Mouse (Mus musculus) layer of hippocampus, adult 8-10 months (tissue): ENCODE data around the gene Snx1. TPM values are rescaled to one million over a fixed set of nuclear protein-coding genes. Genes with fewer than 3 reads are reported as not detected.

Source experiments
- DNase-seq, 2 experiments: peaks; one replicate each; pipeline ENCODE4 v3.0.0; 2022; ENCODE audit warnings: low spot score in 2 of 2
- total RNA-seq, 4 experiments: library from RNA; stranded (reverse); gene quantifications; 2 replicates each; pipeline ENCODE4 v1.2.4; 2022

Snx1 gene
- total RNA-seq, 4 experiments from 2014 or later: 84.0 to 94.9 (median 90.0) TPM

DNA sequence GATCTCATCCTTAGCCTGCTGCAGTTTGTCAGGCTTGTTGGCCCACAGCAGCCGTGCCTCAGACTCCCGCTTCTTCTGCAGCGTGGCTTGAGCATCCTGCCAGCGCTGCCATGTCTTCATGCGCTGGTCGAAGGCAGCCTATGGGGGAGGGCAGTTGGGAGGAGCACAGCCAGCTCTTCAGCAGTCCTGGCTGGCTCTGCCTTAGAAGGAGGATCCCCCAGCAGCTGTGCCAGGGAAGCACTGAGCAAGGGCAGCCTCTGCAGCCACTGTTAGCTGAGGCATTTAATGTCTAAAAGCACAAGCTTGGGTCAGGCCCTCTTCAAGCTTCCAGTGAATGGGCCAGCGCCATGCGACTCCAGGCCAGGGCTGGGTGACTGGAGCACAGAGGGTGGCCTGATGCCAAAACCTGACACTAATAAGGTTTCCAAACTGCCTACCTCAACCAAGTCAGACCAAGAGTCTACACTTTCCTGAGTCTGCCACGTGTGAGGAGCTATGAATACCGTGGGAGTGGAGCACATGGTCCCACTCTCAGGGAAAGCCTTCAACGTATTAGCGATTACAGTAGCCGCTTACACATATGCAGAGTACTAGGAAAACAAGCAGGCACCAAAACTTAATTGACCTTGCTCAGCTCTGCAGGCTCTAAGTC, 35.7 kb downstream of the Snx1 start:
- DNase-seq: no peak

DNA sequence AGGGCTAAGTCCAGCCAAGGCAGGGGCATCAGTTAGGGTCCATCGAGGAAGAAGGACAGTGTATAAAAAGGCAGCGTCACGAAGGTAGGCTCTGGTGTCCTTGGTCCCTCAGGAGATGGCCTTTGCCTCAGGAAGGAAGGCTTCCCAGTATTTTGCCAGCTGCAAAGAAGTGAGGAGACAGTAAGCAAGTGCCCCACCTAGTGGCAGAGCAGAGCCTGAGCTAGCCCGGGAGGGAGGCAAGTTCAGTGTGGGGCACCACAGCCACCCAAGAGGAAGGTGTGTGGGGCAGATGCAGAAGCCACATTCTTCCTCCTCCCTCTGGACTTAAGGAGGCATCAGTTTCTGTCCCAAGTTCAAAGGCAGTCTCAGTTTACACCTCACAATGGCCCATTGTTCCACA, 38.0 kb downstream of the Snx1 start:
- no peak for DNase-seq

DNA sequence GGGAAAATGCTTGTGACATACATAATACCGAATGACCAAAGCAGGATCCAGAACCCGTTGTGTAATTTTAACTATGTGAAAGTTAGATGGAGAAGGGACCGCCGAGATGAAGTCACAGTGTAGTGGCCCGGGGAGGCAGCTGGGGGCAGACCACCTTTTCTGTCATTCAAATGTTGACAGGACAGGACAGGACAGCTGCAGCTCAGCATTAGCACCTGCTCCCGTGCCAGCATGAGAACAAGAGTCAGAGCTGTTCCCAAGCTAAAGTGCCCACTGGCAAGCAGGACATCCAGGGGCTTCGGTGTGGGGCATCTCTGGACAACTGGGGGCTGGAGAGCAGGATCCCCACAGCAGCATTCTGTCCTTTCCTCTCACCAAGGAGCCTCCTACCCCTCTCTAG, 39.3 kb downstream of the Snx1 start:
- DNase-seq: no peak

DNA sequence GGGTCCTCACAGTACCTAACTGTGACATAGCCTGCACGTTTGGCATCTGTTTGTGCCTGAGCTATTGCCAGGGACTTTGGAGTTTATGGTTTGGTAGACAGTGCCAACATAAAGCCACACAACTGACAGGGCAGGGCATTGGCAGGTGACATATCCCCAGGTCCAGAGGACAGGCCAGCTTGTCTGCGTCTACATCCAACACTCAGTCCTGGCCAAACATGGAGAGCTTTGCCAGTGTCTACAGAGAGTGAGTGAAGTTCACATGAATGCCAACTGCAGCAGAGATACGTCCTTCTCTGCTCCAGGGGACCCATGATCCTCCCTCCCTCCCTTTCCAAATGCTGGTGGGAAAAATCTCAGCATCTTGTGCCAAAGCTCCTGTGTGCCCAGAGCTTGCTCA, 42.2 kb downstream of the Snx1 start:
- DNase-seq: no peak

DNA sequence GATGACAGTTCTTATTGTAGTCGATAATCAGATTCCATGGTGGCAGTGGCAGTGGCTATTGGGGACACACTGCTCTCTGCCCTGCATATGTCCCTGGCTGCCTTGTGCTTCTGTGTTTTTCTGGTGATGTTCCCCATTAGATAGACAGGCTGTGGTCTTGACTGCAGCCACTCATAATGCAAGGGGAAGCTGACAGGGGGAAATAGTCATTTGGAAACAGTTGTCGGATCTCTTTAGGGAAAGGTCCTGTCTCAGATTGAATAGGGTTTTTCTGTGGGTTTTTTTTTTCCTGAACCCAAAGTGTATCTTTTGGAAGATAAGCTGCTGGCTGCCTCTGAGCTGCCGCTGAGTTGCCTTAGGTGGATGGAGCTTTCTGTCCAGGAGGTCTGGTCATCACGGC, 44.4 kb downstream of the Snx1 start:
- DNase-seq: no peak

DNA sequence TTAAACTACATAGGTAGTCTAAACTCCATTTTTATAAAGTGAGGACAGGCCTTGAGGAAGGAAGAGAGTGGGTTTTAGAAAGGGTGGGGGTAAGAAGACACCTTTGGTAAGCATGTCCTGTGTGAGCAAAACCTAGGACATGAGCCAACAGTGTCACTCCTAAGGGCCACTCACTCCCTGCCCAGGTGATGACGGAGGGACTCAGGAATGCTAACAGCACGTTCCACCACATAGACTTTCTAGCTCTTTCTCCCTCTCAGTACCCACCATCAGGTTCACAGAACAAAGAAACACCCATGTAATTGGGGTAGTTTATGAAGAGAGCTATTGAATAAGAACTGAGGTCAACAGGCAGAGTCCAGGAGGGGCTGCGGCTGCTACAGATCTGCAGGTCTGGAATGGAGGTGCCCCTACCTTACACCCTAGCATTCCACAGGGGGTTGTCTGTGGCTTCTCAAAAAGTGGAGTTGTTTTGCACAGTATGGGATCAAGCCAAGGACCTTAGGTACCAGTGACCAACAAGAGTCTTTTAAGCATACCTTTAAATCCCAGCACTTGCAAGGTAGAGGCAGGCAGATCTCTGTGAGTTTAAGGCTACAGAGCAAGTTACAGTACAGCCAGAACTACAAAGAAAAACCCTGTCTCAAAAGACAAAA, 45.5 kb downstream of the Snx1 start:
- DNase-seq: no peak

DNA sequence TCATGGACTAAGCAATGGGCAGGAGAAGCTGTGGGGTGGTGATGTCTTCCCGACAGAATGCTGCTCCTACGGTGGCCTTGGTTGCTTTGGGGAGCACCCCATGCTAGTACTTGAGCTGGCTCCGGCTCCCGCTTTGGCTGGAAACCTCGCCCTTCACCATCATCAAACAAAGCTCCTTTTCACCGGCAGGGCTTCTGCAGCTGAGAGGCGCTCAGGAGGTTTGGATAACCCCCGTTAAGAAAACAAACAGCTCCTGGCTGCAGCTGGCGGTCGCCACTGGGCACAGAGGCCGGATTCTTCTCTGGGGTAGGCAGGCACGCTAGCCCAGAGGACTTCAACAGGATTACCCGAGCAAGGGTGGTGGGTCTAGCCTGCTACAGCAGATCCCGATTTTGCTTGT, 47.9 kb downstream of the Snx1 start:
- no peak for DNase-seq

DNA sequence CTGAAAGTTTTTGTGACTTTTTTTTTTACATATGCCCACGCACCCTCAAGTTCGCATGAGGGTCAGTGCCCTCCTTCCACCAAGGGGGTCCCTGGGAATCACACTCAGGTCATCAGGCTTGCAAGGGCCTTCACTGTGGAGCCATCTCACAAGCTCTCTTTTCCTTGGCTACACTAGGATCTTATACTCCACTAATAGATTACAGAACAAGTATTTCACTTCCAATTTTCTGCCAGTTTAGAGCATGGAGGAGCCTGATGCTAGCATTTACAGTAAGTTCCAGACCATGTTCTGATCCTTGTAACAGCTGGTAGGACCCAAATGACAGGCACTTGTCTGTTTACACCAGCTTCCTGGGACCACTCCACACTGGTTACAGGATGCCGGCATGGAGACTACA, 48.3 kb downstream of the Snx1 start:
- DNase-seq: no peak

DNA sequence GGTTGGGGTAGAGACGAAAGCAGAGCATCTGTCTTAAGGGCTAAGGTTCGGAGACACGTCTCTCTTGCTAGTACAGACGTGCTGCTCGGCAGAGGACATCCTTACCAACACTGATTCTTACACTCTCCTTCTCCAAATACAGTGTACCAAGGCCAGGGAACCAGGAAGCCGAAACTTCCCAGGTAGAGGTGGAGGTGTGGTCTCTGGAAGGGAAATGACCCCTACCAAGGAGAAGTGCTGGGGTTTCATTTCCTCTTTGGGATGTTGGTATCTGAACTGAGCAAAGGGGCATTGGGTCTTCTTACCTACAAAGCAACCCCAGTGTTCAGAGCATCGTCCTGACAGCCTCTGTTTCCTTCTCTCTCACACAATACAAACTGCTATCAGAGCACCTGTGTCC, 53.6 kb downstream of the Snx1 start:
- no peak for DNase-seq

DNA sequence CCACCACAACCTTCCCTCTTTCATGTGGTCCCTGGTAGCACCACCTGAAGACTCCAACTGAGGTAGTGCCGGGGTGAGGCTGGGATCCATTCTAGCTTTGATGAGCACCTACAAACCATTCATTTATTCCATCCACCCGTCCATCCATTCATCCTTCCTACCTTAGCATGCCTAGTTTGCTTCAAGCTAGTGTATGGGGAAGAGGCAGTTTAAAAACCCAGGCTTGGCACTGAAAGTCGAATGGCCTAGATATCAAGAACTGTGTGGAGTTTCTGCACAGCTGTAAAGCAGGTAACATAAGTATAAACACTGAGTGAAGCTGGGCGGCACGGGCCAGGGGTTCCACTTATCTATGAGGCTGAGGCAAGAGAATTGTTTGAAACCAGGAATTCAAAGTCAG, 56.2 kb downstream of the Snx1 start:
- no peak for DNase-seq

DNA sequence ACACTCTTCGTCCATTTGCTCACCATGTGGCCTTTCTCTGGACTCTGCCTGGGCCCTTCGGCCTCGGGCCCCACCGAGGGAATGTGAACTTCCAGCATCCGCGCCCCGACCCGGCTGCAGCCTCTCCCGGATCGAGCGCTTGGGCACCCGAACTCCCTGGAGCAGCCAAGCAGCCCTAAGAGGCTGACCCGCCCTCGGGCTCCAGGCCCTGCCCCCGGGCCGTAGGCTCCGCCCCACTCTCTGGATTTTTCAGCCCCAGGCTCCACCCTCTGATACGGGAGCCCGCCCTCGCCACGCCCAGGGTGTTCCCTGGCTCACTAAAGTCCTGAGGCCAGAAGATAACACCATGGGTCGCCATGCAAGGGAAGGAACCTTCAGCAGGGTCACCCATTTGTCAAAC, 56.8 kb downstream of the Snx1 start, which contains the start of gene Snx22:
TSS of gene Snx22 (minus strand) at position 137 of the 400 bp plus-strand sequence.
- peak in 1 of 2 experiments; percentile 63 for DNase-seq

DNA sequence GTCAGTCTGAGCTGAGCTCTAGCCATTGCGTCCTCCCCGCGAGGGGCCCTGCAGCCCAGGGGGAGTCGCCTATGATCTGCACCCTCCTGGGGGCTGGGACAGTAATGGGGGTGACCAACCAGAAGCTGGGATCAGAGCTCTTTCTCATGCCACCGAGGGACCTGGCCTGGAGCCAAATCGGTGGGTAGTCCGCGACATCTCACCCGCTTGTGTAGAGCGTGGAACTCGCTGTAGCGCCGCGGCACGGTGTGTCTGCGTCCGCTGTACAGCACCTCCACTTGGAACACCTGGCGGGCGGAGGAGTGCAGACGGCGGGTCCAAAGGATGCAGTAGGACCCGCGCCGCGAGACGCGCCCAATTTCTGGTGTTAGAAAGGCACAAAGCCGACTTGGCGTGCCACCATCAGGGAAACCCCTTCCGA, 57.4 kb downstream of the Snx1 start:
- no peak for DNase-seq

DNA sequence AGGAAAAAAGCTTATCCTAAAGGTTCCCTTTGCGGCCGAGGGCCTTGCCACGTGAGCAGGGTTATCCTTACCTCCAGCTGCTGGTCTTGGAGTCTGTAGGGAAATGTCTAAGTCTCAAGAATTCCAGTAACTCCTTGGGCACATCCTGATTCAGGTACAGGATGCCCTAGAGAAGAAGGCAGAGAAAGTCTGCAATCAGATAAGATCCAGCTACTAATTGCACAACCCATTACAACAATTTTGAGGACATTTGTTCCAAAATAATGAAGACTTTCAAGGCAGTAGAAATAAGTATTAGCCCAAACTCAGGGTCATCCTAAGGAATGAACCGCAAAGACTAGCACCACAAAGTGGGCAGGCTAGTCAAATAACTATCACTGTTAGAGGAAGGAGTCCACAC, 58.3 kb downstream of the Snx1 start:
- DNase-seq: no peak

DNA sequence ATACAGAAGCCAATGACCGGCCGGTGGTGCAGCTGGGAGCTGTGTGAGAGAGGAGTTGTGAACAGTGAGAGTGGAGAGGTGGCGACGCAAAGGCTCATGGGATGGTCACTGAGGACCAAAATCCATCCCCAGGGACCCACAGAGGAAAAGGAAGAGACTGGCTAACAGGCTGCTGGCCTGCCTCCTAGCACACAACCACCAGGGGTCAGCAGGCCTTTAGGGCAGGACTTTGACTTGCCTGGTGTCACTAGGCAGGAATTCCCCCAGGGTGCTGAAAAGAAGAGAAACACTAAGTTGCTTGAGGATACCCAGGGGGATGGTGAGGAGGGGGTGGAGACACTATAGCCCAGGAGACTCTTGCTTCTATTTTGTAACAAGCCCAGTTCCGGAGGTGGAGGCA, 58.8 kb downstream of the Snx1 start:
- no peak for DNase-seq

DNA sequence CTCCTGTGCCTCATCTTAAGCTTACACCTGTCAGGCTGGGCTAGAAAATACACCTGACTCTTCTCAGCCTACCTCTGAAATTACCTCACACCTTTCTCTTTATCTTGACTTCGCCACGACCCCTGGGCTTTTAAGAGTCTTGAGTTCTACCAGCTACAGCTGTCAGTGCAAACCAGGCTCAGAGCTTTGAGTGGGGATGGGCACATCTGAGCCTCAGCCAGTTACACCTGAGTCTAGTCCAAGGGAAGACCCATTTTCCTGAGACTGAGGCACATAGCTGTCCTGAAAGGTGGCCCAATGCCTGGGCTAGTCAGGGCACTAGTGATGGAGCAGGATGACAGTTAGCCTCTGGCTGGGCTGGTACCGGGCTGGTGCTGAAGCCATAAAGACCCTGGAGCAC, 59.6 kb downstream of the Snx1 start:
- DNase-seq: no peak

DNA sequence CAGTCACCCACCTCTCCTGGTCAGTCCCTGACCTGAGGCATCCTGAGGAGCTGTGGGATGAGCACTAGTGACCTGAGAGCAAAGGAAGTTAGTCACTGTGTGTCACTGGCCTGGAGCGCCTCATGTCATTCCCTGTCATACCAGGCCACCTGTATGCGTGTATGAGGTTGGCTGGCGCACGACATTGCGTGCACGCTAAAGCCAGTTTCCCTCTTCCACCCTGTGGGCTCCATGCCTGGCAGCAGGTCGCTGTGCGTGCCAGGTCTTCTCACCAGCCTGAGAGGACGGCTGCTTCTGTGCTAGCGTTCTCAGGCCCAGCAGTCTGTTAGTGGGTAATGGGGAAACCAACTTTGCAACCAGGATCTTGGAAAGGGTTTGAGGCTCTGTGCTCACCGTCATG, 62.1 kb downstream of the Snx1 start:
- DNase-seq: no peak

DNA sequence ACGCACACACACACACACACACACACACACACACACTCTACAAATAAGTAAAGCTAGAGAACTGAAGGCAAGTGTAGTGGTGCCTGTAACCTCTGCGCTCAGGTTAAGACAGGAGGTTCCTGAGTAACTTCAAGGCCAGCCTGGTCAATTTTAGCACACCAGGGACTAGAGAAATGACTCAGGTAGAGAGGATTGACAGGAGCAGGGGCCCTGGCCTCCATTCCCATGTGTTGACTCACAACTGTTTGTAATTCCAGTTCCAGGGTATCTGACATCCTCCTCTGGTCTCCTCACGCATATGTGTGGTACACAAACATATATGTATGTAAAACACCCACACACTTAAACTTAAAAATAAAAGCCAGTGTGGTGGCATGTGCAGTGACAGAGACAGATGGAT, 62.9 kb downstream of the Snx1 start:
- DNase-seq: no peak

DNA sequence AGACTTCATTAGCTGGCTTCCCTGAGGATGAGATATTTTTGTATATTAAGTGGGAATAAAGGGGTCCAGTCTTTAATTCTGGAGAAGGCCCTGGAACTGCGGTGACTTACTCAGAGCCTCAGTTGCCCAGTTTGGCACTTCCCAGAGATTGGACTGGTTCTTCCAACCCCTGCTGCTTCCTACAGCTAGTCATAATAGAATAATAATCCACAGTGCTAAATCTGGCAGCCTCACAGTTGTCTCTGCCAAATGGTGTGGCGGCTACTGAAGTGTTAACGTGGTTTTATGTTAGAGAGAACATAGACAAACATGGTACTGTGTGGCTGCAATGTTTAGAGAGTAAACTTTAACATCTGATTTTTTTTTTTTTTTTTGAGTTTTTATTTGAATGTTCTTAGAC, 64.7 kb downstream of the Snx1 start:
- no peak for DNase-seq

DNA sequence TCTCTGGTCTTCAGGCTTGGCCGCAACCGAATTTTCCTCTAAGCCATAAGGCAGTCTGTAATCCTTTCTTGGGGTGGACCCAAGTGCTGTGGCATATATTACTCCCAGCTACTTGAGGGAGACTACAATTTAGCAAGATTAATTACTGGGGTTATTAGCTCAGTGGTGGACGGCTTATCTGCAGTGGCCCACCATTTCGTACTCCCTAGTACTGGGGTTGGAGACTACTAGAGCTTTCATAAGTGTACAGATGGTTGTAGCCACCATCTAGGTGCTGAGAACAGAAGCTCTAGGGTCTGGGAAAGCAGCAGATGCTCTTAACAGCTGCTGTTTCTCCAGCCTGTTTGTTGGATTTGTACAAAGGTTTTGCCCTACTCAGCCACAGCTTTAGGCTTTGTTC, 65.4 kb downstream of the Snx1 start:
- DNase-seq: no peak

DNA sequence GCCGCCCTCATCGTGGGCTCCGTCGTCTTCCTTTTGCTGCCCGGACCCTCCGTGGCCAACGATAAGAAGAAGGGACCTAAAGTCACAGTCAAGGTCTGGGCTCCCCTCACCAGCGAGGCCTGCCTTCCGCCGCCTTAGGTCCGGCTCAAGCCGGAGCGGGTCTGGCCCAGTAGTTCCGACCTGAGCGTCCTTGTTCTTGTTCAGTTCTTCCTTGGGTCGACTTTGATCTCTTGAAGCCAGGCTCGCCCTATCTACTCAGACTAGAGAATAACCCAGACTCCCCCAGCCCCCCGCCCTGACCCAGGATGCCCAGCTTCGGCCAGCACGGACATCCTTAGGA, 66.1 kb downstream of the Snx1 start:
- no peak for DNase-seq

DNA sequence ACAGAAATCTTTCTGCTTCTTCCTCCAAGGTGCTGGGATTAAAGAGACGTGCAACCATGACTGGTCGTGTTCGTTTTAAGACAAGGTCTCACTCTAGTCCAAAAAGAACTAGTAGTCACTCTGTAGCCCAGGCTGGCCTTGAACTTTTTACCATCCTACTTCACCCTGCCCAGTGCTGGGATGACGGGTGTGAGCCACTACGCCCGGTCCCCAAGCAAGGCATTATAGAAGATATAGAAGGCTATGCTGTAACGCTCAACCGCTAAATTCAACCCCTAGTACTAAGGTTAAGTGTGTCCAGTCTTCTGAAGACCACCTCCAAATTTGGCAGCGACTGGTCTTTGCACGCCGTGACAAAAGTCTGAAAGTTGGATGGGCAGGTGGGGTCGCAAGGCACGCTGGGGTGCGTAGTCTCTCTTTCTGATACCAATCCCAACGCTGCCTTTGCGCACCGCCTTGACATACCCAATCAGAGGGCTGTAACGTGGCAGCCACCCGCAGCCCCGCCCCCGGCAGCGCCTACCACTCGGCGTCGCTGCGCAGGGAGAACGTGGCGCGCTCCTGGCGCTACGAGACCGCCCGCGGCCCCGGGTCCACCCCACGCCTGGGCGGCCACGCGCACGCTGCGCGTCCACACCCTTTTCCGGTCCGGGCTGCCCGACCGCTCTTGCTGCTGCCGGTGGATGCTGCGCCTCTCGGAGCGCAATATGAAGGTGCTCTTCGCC, 66.6 kb downstream of the Snx1 start, which contains the start of gene Ppib:
TSS of gene Ppib (plus strand) at position 640 of the 725 bp plus-strand sequence.
- DNase-seq: peak; percentile 96 to 98

DNA sequence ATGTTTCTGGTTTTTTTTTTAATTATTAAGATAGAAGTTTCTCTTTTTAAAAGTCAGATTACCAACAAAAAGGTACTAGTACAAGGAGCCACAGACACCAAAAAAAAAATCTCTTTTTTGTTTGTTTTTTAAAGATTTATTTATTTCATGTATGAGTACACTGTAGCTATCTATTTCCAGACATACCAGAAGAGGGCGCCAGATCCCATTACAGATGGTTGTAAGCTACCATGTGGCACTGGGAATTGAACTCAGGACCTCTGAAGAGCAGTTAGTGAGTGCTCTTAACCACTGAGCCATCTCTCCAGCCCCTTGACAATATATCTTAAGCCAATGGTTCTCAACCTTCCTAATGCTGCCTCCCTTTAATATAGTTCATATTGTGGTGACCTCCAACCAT, 72.8 kb downstream of the Snx1 start:
- no peak for DNase-seq

DNA sequence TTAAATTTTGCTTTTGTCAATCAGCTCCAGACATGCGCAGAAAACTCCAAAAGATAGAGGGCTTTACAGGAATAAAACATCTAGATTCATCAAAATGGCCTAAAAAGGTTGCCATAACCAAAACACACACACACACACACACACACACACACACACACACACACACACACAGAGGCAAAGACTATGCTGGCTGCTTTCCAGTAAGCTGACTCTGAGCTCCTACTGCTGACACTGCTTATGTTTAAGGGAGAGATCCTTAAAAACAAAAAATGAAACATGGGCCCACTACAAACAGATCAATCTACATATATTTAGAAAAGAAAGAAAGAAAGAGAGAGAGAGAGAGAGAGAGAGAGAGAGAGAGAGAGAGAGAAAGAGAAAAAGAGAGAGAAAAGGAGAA, 73.7 kb downstream of the Snx1 start:
- DNase-seq: no peak
